Mouse (Mus musculus): ENCODE measurements around the gene Rbm20. TPM values are rescaled to one million over a fixed set of nuclear protein-coding genes. Genes with fewer than 3 reads are reported as not detected.
A peak's percentile ranks its signal among the peaks of the same experiment; 100 is the strongest.

Rbm20 gene
- total and polyA plus RNA-seq, 3 experiments = 37.3 to 58.6 TPM; not detected in 1

DNA sequence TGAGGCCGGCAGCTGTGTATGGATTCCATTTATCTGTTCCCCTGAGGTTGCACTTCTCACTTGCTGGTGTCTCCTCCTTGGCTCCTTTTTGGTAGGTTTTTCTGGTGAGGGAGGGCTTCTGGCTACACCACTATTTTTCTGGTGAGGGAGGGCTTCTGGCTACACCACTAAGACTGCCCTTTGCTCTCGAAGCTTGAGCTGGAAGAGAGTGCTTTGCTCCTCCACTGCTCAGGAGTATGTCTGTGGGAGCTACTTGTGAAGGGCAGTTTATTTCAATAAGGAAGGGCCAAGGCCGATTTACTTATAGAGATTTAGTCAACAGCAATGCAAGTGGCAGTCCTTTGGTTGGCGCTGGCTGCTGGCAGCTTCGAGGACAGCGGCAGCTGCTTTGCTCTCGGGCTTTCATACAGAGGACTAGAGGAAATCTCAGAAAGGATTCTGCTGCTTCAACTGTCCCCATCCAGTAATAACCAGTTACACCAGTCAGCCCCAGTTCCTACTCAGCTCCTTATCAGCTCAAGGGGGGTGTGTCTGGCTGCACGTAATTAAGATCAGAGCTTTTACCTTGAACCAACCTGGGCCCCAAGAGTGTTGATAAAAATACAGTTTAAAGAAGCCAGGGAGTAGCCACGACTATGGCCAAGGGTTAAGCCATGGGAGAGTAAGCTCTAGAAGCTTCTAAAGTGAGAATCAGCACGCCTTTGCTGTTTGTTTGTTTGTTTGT, 171.3 kb downstream of the Rbm20 start (continued):
- TF ChIP-seq ETS1 (IDR thresholded peaks at IDR 0.05; ENCODE audit: low read depth, low read length) (0 out of 2 replicates have a peak, but pooled peaks have one; percentile 38), MAX (IDR thresholded peaks at IDR 0.05; ENCODE audit: low read length) (0 out of 2 replicates have a peak, but pooled peaks have one; percentile 24), CHD2 (IDR thresholded peaks at IDR 0.05; ENCODE audit: low read length) (no peak)

GRCm38 (mm10) chr19:53850166-53850922, 173.2 kb downstream of the Rbm20 start:
- H3K27me3 ChIP-seq (ENCODE audit: control insufficient read depth in 1 of 2, insufficient read depth in 2 of 2, low read length in 2 of 2) = no peaks in the 10 kb centered on the region
- TF ChIP-seq MEF2A (IDR thresholded peaks at IDR 0.05; ENCODE audit: extremely low read depth, insufficient replicate concordance, low read depth, low read length, poor library complexity, severe bottlenecking) (no peak), MAX (IDR thresholded peaks at IDR 0.05; ENCODE audit: low read length) (no peak), USF2 (IDR thresholded peaks at IDR 0.05; ENCODE audit: borderline replicate concordance in 1 of 2, insufficient read depth in 1 of 2, low read depth in 1 of 2, low read length in 2 of 2) (no peak), POLR2AphosphoS2 (IDR thresholded peaks at IDR 0.05; ENCODE audit: low read length) (no peak), NRF1 (IDR thresholded peaks at IDR 0.05; ENCODE audit: insufficient read depth, low read depth, low read length, poor library complexity, severe bottlenecking) (no peak), RAD21 (IDR thresholded peaks at IDR 0.05; ENCODE audit: low read depth, low read length) (no peak)
- no peak for DNase-seq (ENCODE audit: low read depth, low spot score)

DNA sequence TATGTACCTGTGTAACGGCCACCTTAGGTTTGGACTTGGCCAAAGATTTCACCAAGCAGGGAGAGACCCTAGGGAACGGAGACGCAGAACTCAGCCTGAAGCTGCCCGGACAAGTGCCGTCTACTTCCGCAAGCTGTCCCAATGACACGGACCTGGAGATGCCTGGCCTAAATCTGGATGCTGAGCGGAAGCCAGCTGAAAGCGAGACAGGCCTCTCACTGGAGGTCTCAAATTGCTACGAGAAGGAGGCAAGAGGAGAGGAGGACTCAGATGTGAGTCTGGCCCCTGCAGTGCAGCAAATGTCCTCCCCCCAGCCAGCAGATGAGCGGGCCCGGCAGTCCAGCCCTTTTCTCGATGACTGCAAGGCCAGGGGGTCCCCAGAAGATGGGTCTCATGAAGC, 174.2 kb downstream of the Rbm20 start:
- no peak for DNase-seq (ENCODE audit: low read depth, low spot score)
- Histone ChIP-seq H3K36me3 (ENCODE audit: control insufficient read depth in 1 of 2, insufficient read depth in 2 of 2, low read length in 2 of 2) (peaks cover 0 to 6% of the 10 kb centered on the region in 2 experiments; a peak in 2 of 4 replicates), H3K9ac (ENCODE audit: control insufficient read depth, low read depth, low read length, poor library complexity, severe bottlenecking) (no peak overlapping the region), H3K27ac (ENCODE audit: control insufficient read depth, low read depth, low read length) (no peak overlapping the region), H3K27me3 (ENCODE audit: control insufficient read depth in 1 of 2, insufficient read depth in 2 of 2, low read length in 2 of 2) (no peaks in the 10 kb centered on the region), H3K9me3 (replicated peaks; ENCODE audit: insufficient read depth, low read length) (no peaks in the 10 kb centered on the region), H3K4me3 (ENCODE audit: control insufficient read depth in 1 of 2, insufficient read depth in 1 of 2, low read depth in 2 of 2, low read length in 2 of 2) (no peak overlapping the region), H3K4me1 (ENCODE audit: control insufficient read depth in 1 of 2, insufficient read depth in 2 of 2, low read length in 2 of 2) (peaks cover 3 to 10% of the 10 kb centered on the region in 2 experiments), H3K79me2 (ENCODE audit: control insufficient read depth, insufficient read depth, low read length, poor library complexity) (no peaks in the 10 kb centered on the region)
- no peak for TF ChIP-seq CHD2 (IDR thresholded peaks at IDR 0.05; ENCODE audit: low read length)
- TF ChIP-seq RAD21 (IDR thresholded peaks at IDR 0.05; ENCODE audit: low read depth, low read length) = no peak
- TF ChIP-seq TCF12 (IDR thresholded peaks at IDR 0.05; ENCODE audit: low read depth, low read length) = no peak
- no peak for TF ChIP-seq TAL1 (IDR thresholded peaks at IDR 0.05; ENCODE audit: low read length)
- no peak for TF ChIP-seq NRF1 (IDR thresholded peaks at IDR 0.05; ENCODE audit: insufficient read depth, low read depth, low read length, poor library complexity, severe bottlenecking)
- TF ChIP-seq RCOR1 (IDR thresholded peaks at IDR 0.05; ENCODE audit: low read depth, low read length) = no peak
- no peak for TF ChIP-seq EP300 (IDR thresholded peaks at IDR 0.05; ENCODE audit: low read depth in 1 of 2, low read length in 2 of 2)
- TF ChIP-seq ZMIZ1 (IDR thresholded peaks at IDR 0.05; ENCODE audit: low read depth, low read length) = no peak
- no peak for TF ChIP-seq CTCF (IDR thresholded peaks at IDR 0.05 in 2 of 3, conservative IDR thresholded peaks at IDR 0.05 in 1 of 3; ENCODE audit: control insufficient read depth in 1 of 3, insufficient read depth in 1 of 3, low read depth in 2 of 3, low read length in 3 of 3, poor library complexity in 1 of 3, severe bottlenecking in 1 of 3)
- no peak for TF ChIP-seq SIN3A (IDR thresholded peaks at IDR 0.05; ENCODE audit: low read length)
- no peak for TF ChIP-seq MAFK (IDR thresholded peaks at IDR 0.05; ENCODE audit: borderline replicate concordance, low read depth, low read length)
- no peak for TF ChIP-seq MYB (IDR thresholded peaks at IDR 0.05; ENCODE audit: low read depth, low read length)
- no peak for TF ChIP-seq USF2 (IDR thresholded peaks at IDR 0.05; ENCODE audit: borderline replicate concordance in 1 of 2, insufficient read depth in 1 of 2, low read depth in 1 of 2, low read length in 2 of 2)
- no peak for TF ChIP-seq CHD1 (IDR thresholded peaks at IDR 0.05; ENCODE audit: low read depth, low read length)
- TF ChIP-seq ETS1 (IDR thresholded peaks at IDR 0.05; ENCODE audit: low read depth, low read length) = no peak
- TF ChIP-seq MEF2A (IDR thresholded peaks at IDR 0.05; ENCODE audit: extremely low read depth, insufficient replicate concordance, low read depth, low read length, poor library complexity, severe bottlenecking) = no peak
- TF ChIP-seq JUND (IDR thresholded peaks at IDR 0.05; ENCODE audit: low read depth, low read length) = no peak
- no peak for TF ChIP-seq SMC3 (IDR thresholded peaks at IDR 0.05; ENCODE audit: low read depth, low read length)
- no peak for TF ChIP-seq MAX (IDR thresholded peaks at IDR 0.05; ENCODE audit: low read length)

More at GRCm38 (mm10) chr19:53850166-53850922, 173.2 kb downstream of the Rbm20 start:
- H3K9ac ChIP-seq (ENCODE audit: control insufficient read depth, low read depth, low read length, poor library complexity, severe bottlenecking) = no peak overlapping the region
- H3K4me1 ChIP-seq (ENCODE audit: control insufficient read depth in 1 of 2, insufficient read depth in 2 of 2, low read length in 2 of 2) = peaks cover 3 to 10% of the 10 kb centered on the region in 2 experiments
- H3K27ac ChIP-seq (ENCODE audit: control insufficient read depth, low read depth, low read length) = no peak overlapping the region
- no peaks in the 10 kb centered on the region for H3K9me3 ChIP-seq (replicated peaks; ENCODE audit: insufficient read depth, low read length)
- no peaks in the 10 kb centered on the region for H3K79me2 ChIP-seq (ENCODE audit: control insufficient read depth, insufficient read depth, low read length, poor library complexity)
- no peak overlapping the region for H3K4me3 ChIP-seq (ENCODE audit: control insufficient read depth in 1 of 2, insufficient read depth in 1 of 2, low read depth in 2 of 2, low read length in 2 of 2)
- H3K36me3 ChIP-seq (ENCODE audit: control insufficient read depth in 1 of 2, insufficient read depth in 2 of 2, low read length in 2 of 2) = peaks cover 1 to 6% of the 10 kb centered on the region in 2 experiments; a peak in 3 of 4 replicates

Data from MEL (cell line).